Mouse (Mus musculus) activated CD4-positive, CD25-positive, alpha-beta regulatory T cell, adult 4 months (primary cell): ENCODE data around the gene Mov10. TPM values are rescaled to one million over a fixed set of nuclear protein-coding genes. Genes with fewer than 3 reads are reported as not detected.
"Not testable (repeated sequence)": the region's sequence is repeated elsewhere in the genome, so short reads cannot be mapped to it uniquely, and the experiment has no call there.

Source experiments
- ATAC-seq: one replicate; pipeline ENCODE4 v1.8.0; 2017
- polyA plus RNA-seq, 2 experiments: library from polyadenylated mRNA; unstranded; fragments of 100-300 nt; shearing (Covaris generic); gene quantifications; one replicate each; pipeline ENCODE4 v1.2.1; 2017

Gene Mov10
- polyA plus RNA-seq, 2 experiments from 2014 or later, result 16.2 to 34.8 TPM

DNA sequence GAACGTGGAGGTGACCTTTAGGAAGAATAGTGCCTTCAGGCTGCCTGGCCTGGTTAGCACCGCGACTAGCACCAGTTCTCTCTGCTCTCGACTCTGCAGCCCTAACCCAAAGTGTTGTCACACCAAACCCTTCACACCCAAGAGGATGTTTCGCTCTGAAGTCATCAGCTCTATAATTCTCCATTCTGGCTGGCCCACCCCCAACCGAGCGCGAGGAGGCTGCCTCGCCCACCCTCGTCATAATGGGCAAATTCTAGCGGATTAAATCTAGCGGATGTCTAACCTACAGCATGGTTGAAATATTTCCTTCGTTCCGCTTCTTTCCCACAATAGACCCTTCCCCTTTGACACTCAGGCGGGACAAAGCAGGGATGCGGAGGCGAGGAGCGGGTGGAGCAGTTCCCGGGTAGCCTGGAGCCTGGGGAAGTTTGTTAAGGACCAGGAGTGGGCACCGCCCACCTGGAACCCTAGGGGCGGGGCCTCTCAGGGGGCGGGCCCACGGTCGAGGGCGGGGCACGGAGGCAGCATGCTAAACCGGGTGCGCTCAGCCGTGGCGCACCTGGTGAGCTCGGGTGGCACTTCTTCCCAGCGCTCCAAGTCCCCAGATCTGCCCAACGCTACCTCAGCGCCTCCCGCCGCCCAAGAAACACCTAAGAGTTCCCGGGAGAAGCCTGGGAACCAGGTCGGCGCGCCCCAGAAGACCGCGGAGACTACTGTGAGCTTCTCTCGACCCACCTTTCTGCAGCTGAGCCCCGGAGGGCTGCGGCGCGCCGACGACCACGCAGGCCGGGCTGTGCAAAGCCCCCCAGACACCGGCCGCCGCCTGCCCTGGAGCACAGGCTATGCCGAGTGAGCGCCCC is 37.6 kb downstream of the Mov10 start, which contains the start of gene Ppm1j:
Ppm1j (plus strand) TSS at position 496 of the 860 bp plus-strand sequence.
- ATAC-seq, result peak; percentile 33

DNA sequence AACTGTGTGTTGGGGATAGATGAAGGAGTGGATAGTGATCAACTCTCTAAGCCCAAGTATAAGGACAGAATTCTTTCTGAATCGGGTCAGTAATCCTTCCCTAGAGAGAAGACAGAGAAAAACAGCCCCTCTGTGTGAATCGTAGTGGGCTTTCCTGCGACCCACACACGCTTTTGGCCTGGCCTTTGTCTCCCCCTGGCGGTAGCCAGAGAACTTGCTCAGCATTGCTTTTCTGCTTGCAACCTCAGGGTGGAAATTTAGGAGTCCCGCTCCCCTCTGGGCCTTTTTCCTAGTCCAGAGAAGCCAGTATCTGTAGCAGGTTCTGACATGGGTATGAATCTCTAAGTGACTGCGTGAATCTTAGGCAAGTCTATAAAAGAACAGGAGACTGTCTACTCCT is 38.4 kb downstream of the Mov10 start:
- ATAC-seq, result peak; percentile 34

DNA sequence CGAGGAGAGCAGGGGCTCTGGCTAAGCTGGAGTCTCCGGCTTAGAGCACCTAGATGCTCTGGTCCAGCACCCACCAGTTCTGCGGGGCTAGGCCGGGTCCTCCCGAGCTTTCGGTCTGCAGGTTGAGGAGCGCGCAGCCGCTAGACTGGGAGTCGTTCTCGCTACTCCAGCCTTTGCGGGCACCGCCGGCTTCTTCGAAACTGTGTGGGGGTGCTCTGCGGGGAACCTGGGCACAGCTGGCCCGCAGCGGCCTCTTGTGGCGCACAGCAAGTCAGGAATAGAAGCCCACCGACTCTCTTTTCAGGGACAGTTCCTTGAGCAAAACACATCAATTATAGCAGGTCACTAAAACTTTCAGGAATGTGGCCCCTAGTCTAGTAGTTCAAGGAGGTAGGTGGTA is 41.0 kb downstream of the Mov10 start:
- peak; percentile 36 for ATAC-seq

DNA sequence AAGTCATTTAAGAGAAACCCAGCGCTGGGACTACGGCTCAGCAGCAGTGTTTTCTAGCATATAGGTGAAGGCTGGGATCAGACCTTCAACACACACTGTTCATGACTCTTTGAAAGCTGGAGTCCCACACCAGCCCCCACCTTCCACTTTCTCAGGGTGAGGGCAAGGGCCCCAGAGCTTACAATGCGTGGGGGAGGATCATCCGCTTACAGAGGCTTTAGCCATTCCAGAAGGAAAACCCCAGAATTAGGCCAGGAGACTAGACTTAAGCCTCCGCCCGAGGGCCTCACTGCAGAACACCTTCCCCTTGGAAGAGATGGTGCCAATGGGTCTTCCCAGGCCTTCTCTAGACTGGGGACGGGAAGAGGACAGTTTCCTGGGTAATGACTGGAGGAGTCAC is 45.1 kb downstream of the Mov10 start:
- no peak for ATAC-seq

DNA sequence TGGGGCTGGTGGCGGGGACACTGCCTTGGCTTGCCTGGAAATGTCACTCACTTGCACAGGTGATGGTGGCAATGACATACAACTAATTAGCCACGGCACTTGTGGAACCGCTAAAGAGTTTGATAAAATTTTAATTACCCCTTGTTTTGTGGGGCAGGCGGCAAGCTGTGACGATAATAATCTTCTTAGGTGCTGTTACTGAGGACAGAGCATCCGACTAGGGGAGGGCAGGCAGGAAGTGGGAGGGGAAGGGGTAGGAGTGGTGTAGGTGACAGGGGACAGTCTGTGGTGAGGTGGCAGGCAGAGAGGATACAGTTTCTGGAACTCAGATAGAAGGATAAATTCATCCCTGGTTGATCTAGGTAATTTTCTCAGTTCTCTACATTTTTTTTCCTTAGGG is 46.9 kb downstream of the Mov10 start:
- peak; percentile 99 for ATAC-seq

DNA sequence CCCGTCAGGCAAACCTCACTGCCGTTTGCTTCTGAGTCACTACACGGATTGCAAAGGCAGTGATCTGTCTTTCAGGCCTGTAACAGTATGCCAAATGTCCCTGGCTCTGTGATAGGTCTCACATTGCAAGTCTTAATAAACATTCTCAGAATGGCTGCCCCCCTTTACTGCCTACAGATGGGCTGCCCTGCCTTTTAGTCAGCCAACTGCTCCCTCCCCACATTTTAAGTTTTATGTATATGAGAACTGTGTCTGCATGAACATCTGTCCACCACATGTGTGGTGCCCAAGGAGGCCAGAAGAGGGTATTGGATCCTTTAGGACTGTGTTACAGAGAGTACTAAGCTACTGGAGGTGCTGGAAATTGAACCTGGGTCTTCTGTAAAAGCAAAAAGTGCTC is 47.4 kb downstream of the Mov10 start:
- ATAC-seq, result no peak

DNA sequence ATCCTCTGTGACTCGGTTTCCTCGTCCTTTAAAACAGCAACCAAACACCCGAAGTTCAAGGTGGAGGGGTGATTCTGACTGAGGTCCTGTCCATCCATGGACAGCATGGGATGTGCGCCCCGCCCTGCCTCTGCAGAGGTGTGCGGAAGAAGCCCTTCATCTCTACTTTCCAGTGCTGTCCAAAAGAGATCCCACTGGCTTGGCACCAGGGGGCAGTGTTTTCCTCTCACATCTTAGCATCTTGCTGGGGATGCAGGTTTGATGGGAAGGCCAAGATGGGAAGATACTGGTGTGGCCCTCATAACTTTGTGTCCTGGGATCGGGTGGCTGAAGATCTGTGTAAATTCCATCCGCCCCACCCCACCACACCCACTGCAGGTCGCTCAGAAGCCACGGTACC is 48.3 kb downstream of the Mov10 start:
- no peak for ATAC-seq

DNA sequence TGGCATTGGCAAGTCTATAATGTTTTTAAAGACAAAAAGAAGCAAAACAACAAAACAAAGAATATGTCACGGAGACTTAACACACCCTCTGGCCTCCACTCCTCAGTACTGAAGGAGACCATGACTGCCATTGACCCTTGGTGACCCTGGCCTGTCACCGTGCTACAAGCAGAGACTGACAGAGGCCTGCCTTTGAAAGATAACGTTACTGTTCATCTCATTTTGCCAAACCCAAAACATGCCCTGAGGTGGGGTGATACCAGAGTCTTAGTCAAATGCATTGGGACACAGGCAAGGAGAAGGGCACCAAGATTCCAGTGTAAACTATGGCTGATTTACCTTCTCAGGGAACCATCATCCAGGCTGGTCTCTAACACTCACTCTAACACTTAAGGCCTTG is 49.2 kb downstream of the Mov10 start:
- no peak for ATAC-seq

DNA sequence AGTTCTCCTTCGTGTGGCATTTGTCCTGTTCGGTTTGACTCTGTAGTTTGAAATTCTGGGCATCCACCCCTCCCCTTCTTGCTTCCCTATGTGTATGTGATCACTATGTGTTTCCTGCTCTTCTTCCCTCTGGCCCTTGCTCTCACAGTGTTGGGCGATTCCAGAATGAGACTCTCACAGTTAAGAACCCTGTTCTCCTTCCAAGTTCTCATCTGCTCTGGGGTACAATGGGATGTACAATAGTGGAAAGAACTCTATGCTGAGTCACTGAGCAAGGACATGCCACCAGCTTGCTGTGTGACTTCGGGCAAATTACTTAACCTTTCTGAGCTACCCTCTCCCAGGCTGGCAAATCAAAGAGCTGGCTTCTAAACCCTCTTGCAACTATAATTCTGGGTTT is 50.6 kb downstream of the Mov10 start:
- ATAC-seq, result no peak

DNA sequence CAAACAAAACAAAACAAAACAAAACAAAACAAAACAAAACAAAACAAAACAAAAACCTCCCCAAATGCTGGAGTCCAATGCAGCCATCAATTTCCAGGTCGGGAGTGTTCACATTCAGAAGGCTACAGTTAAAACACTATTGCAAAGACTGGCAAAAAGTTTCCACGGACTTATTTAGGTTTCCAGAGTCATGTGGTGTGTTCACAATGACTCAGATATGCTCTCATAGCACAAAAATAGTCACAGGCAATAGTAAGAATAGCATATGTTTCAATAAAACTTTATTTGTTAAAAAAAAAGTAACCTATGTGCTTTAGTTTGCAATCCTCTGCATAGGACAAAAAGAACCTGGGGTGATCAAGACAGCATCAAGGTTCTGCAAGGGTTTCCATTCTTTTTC is 51.2 kb downstream of the Mov10 start:
- ATAC-seq, result no peak

DNA sequence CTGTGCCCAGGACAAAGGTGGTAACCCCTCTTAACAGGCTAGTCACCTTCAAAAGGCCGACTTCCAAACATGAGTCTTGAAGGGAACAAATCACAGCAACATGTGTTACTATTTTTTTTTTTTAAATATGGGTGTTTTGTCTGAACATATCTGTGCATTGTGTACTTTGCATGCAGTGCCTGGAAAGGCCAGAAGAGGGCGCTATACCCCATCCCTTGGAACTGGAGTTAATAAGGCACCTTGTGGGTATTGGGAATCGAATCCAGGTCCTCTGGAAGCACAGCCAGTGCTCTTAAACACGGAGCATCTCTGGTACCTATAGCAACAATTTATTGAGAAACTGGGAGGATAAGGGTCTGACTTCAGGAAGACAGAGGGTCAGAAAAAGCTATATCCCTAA is 53.3 kb downstream of the Mov10 start:
- ATAC-seq, result no peak

DNA sequence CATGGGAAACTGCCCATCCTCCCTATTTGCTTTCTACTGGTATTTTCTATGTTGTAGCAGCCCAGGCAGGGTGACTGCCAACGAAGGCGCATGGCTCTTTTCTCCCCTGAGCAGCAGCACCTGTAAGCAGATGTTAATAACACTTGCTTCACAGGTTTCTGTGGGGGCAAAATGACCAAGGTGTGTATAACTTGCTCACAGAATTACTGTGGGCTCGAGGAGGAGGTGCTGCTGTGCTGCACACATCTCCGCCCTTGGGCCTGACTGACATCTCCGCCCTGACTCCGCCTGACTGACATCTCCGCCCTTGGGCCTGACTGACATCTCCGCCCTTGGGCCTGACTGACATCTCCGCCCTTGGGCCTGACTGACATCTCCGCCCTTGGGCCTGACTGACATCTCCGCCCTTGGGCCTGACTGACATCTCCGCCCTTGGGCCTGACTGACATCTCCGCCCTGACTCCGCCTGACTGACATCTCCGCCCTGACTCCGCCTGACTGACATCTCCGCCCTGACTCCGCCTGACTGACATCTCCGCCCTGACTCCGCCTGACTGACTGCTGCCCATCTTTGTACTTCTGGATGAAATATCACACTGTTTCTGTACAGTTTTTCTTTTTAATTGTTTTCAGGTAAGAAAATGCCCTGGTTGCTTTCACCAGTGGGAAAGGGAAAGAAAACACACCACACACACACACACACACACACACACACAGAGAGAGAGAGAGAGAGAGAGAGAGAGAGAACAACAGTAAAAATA is 56.1 kb downstream of the Mov10 start:
- peak; percentile 42 for ATAC-seq

DNA sequence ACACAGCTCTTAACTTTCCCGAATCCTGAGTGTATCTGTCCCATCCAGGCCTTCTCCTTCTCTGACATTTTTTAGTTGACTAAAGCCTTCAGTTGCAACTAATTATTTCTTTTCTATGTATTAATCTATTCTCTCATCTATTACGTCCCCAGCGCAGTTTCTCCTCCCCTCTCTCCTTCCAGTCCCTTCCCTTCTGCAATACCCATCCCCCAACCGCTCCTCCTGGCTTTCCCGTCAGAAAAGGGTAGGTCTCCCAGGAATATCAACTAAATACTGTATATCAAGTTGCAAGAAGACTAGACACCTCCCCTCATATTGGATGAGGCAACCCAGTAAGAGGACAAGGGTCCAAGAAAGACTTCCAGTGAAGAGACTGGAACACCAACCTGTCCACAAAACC is 59.5 kb downstream of the Mov10 start:
- no peak for ATAC-seq

DNA sequence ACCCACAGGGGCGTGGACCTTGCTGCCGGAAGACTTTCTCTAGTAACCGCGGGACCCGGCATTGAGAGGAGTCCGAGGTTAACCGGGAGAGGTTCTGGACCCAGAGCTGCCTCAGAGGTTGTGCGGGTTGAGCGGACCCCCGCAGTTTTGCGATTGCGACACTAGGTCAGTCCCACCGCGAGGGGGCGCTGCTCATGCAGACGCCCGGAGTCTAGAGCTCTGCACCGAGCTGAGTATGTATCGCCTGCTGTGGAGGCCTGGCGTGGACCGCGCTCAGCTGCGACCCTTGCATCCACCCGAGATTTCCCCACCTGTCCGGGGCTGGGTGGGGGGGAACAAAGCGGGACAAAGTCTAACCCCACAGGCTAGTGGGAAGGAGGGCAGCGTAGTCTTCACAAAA is 60.0 kb downstream of the Mov10 start:
- peak; percentile 63 for ATAC-seq

DNA sequence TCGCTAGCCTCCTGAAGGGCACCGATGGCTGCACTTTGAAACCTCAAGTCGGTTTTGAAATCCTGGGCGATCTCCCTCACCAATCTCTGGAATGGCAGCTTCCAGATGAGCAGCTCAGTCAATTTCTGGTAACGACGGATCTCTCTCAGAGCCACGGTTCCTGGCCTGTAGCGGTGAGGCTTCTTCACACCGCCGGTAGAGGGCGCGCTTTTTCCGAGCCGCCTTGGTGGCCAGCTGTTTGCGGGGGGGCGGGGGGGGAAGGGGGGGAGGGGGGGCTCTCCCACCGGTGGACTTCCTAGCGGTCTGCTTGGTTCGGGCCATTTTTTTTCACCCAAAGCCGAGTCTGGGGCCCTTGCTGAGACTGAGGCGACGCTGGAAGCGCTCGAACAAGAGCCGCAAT is 65.5 kb downstream of the Mov10 start:
- not testable (repeated sequence) for ATAC-seq

Other genes with a start within 250 kb of the Mov10 start
- gene Slc16a1, start 179.9 kb downstream of the Mov10 start, polyA plus RNA-seq, result 10 to 100 TPM in 1 of 2 experiments, 1 to 10 TPM in 1; 6.7 to 11.2 TPM
- 10 to 100 TPM; 24.1 to 28.0 TPM for gene Ppm1j, start 37.5 kb downstream of the Mov10 start, polyA plus RNA-seq
- 1 to 10 TPM in 1 of 2 experiments, under 1 TPM in 1; 0.83 to 1.4 TPM for gene Fam19a3, start 36.7 kb downstream of the Mov10 start, polyA plus RNA-seq
- gene Rhoc, start 30.2 kb downstream of the Mov10 start, polyA plus RNA-seq, result 1 to 10 TPM; 7.3 to 9.9 TPM
- 10 to 100 TPM; 23.8 to 26.2 TPM for gene St7l, start 45.4 kb upstream of the Mov10 start, polyA plus RNA-seq
- 100 to 1,000 TPM; 321 to 578 TPM for gene Capza1, start 45.9 kb upstream of the Mov10 start, polyA plus RNA-seq
- under 1 TPM; 0.18 to 0.22 TPM for gene Wnt2b, start 143.4 kb upstream of the Mov10 start, polyA plus RNA-seq
- gene Cttnbp2nl, start 234.6 kb upstream of the Mov10 start, polyA plus RNA-seq, result not detected
- gene 4930564D02Rik, start 248.3 kb upstream of the Mov10 start, polyA plus RNA-seq, result not detected